Mouse (Mus musculus): ENCODE results near the gene Myd88.
"Not testable (repeated sequence)": the region's sequence is repeated elsewhere in the genome, so short reads cannot be mapped to it uniquely, and the experiment has no call there.

Gene Myd88

GRCm38 (mm10) chr9:119340909-119341816 is at the start of gene Myd88:
Gene Myd88 (minus strand): TSS chr9:119341411.
- peak; percentile 100 for DNase-seq (ENCODE audit: low read depth, low spot score)

DNA sequence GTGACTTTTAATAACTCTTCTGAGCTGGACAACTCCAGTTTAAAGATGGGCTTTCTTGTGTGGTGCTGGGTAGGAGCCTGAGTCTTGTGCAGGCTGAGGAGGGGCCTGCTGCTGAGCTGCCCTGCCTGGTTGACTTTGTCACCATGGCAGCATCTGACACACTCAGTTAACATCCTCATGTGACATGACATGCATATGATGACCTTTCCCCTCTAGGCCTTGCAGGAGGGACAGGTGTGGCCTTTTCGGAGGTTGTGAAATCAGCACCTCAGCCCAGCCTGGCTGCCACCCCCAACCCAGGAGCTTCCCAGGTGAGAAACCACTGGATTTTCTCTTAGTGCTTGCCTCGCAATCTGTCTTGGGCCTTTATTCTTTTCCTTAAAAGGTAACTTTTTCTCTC is 49.0 kb upstream of the Myd88 start:
- DNase-seq (ENCODE audit: low read depth, low spot score) = no peak

DNA sequence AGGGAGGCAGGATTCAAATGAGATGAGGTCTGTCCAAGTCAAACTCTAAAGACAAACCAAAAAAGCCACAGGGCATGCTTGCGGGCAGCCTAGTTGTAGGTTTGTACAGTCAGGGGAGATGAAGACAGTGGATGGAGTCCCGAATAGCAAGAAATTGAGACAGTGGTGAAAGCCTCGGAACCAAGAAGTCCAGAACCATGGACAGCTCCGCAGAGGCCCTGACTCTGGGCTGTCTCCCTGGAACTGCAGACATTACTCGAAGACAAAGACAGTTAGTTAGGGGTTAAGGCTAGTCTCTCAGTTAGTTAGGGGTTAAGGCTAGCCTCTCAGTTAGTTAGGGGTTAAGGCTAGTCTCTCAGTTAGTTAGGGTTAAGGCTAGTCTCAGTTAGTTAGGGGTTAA is 47.7 kb upstream of the Myd88 start:
- peak; percentile 70 for DNase-seq (ENCODE audit: low read depth, low spot score)

GRCm38 (mm10) chr9:119382603-119383002 is 41.4 kb upstream of the Myd88 start:
- no peak for DNase-seq (ENCODE audit: low read depth, low spot score)

DNA sequence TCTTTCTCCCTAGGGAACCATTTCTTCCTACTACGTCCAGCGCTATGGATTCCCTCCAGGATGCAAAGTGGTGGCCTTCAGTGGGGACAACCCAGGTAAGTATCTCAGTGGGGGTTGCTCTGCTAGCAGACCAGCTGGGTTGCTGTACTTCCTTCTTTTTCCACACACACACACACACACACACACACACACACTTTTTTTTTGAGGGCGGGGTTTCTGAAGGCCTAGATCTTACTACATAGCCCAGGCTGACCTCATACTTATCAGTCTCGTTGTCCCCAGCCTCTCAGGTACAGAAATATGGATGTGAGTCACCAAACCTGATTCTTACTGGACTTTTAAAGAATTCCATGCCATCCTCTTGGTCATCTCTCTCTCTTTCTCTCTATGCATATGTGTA is 37.0 kb upstream of the Myd88 start:
- DNase-seq (ENCODE audit: low read depth, low spot score) = no peak

DNA sequence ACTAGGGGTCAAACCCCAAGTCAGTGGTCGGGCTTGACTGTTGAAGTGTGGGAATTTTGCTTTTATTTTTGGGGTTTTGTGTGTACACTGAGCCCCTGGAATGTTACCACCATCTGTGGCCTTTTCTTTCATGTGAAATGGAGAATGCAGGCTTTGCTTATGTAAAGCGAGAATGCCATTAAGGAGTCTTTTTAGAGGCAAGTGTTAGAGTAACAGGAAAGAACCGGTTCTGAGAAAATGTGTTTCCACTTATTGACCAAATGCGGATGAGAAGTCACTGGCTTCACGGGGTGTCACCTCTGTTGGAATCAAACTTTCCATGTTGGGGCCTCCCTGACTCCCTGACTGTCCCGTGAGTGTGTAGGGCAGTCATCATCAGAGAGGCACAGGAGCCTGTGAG is 34.3 kb upstream of the Myd88 start:
- peak; percentile 54 for DNase-seq (ENCODE audit: low read depth, low spot score)

GRCm38 (mm10) chr9:119375008-119375407 is 33.8 kb upstream of the Myd88 start:
- no peak for DNase-seq (ENCODE audit: low read depth, low spot score)

GRCm38 (mm10) chr9:119371251-119371650 is 30.0 kb upstream of the Myd88 start:
- DNase-seq (ENCODE audit: low read depth, low spot score) = no peak

DNA sequence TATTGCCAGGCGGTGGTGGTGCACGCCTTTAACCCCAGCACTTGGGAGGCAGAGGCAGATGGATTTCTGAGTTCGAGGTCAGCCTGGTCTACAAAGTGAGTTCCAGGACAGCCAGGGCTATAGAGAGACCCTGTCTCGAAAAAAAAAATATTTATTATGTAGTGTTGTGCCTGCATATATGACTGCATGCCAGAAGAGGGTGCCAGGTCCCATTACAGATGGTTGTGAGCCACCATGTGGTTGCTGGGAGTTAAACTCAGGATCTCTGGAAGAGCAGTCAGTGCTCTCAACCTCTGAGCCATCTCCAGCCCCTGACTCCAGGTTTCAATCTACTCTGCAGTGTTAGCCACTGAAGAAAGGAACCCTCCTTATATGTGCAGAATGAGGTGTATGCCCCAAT is 29.6 kb upstream of the Myd88 start:
- not testable (repeated sequence) for DNase-seq (ENCODE audit: low read depth, low spot score)

- DNase-seq (ENCODE audit: low read depth, low spot score) = no peak
Observed at GRCm38 (mm10) chr9:119368367-119368766, 27.2 kb upstream of the Myd88 start.

GRCm38 (mm10) chr9:119365284-119365683 is 24.1 kb upstream of the Myd88 start, which contains the start of gene Slc22a14:
Gene Slc22a14 (minus strand): TSS chr9:119365553.
- DNase-seq (ENCODE audit: low read depth, low spot score) = no peak

GRCm38 (mm10) chr9:119363229-119363628 is 22.0 kb upstream of the Myd88 start:
- no peak for DNase-seq (ENCODE audit: low read depth, low spot score)

DNA sequence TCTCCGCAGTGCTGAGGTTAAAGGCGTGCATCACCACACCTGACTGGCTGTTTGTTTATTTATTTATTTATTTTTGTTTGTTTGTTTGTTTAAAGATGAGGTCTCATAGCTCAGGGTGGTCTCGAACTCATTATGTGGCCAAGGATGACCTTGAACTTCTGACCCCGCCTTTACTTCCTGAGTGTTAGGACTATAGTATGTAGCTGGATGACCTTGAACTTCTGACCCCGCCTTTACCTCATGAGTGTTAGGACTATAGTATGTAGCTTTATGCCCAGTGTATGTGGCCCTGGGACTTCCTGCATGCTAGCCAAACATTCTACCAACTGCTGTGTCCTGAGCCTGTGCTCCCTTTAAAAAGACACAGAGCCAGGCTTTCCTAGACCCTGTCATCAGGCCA is 20.2 kb upstream of the Myd88 start:
- DNase-seq (ENCODE audit: low read depth, low spot score) = peak; percentile 50

DNA sequence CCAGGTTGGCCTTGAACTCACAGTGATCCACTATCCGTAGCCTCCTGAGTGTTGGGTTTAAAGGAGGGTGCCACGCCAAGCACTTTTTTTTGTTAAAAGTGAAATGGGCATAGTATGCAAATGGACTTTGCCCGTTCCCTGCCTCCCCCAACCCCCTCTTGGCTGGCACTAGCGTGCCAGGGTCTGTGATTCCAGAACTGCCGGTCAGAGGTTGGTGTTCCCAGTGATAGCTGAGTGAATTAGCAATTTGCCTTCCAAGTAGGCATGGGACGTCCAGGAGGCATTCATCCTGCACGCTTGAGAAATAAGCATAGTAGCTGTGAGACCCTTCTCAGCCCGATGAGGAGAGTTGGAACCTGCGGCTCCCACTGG is 16.8 kb upstream of the Myd88 start:
- no peak for DNase-seq (ENCODE audit: low read depth, low spot score)

DNA sequence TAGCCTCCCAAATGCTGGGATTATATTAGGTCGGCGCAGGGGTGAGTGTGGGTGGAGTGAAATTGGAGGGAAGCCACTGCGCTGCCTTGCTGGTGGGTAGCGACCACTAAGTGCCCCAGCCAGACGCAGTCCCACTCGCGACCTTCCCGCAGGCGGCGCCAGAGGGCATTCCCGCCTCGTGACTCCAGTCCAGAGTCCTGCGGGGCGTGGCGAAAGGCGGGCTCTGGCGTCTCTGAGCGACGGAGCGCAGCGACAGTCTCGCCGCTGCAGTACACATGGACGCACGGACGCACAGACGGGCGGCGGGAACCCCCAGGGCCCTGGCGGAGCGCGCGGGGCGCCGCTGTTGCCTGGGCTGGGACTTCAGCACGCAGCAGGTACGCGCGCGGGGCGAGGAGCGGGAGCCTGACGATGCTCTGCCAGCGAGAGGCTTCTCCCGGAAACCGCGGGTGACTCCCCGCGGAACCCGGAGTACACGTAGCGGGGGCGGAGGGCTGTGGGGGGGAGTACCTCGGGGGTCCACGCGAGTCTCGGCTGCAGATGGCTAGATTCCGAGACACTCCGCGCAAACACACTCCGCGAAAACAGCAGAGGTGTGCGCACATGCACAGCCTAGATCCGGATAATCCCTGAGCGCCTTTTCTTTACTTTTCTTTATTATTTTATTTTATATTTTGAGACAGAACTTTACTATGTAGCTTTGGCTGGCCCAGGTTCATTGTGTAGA is 16.3 kb upstream of the Myd88 start, which contains the start of gene Xylb:
Gene Xylb (plus strand): TSS at position 51 of the 727 bp plus-strand sequence.
- DNase-seq (ENCODE audit: low read depth, low spot score) = peak; percentile 98

DNA sequence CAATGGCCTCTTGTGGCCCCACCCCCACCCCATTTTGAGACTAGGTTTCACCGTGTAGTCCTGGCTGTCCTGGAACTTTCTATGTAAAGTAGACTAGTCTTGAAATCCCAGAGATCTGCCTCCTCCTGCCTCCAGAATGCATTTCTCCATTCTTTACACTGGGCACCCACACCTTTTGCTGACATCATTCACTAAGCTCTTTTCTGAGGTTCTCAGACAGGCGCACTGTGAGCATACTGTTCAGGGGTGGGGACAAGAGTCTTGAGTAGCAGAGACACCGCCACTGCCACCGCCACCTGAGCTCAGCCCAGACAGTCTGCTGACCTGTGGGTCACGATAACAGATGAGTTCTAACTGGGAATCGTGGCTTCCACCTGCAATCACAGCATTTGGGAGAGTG is 14.7 kb upstream of the Myd88 start:
- peak; percentile 43 for DNase-seq (ENCODE audit: low read depth, low spot score)

- no peak for DNase-seq (ENCODE audit: low read depth, low spot score)
Observed at GRCm38 (mm10) chr9:119353926-119354325, 12.7 kb upstream of the Myd88 start.

GRCm38 (mm10) chr9:119352060-119352459 is 10.8 kb upstream of the Myd88 start:
- DNase-seq (ENCODE audit: low read depth, low spot score) = peak; percentile 89

DNA sequence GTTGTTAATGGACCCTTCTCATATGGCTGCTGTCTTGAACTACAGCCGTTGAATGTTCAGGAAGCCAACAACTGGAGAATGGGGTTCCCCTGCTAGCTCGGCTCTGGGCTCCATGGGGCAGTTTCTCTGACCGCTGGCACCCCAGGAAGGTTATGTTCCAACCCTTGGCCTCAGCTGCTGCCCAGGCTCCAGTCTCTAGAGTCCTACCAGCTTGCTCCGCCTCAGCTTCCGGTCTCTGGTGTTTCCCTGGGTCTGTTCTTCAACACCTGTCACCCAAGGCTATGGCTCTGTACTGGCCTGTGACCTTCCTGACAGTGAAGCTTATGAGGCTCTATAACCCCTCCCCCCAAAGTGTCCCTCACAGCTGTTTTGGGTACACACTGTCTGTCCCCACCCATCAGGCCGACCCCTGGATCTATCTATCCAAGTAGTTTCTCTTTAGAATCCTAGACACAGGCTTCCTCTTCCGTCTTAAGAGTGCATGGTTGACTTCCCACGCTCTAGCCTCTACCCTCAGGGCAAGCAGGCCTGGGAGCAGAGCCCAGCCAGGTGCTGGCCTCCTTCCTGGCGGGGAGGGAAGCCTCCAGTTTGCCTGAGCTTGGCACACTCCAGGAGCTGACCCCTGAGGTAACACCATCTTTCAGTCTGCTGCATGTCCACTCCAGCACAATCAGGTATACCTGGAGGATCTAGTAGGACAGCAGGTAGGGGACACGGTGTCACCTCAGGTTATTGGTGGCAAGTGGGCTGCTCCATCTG is 9.9 kb upstream of the Myd88 start:
- no peak for DNase-seq (ENCODE audit: low read depth, low spot score)

DNA sequence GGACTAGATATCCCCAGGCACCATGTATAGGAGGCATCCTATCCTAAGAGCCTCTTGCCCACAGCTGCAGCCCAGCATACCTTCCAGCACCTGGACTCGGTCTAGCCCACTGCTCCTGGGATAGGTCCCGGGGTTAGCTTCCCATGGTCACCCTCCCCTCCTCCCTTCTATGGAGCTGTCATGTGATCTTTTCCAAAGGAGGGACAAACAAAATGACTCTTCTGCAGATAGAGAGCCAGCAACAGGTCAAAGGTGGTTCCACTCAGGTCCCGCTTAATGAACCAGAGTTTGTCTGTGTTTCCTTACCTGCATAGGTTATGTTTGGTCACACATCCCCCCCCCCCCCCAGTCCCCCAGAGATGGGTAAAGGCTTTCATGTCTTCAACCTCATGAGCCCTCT is 9.3 kb upstream of the Myd88 start:
- DNase-seq (ENCODE audit: low read depth, low spot score) = no peak

- DNase-seq (ENCODE audit: low read depth, low spot score) = no peak
Observed at GRCm38 (mm10) chr9:119346376-119346775, 5.2 kb upstream of the Myd88 start.

DNA sequence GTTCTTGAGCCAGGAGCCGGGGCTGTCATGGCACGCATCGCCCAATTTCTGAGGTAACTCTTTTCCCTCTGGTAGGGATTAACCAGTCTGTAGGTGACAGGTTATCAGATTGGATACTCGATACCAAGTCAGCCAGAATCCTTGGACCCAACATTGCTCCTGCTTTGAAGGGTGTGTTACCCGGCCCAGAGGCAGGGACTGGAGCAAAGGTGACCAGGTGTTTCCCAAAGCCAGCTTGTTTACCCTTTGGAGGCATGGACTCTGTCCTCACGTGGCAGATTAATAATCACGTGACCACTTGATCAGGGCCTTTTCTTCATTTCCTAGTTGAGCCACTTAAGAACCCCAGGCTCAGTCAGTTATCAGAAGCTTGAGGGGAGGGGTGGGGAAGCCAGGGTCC is 1.5 kb upstream of the Myd88 start:
- no peak for DNase-seq (ENCODE audit: low read depth, low spot score)
